Mouse (Mus musculus) erythroid progenitor cell, adult 5-6 weeks (primary cell): ENCODE measurements around the gene Ube2e2. TPM values are rescaled to one million over a fixed set of nuclear protein-coding genes. Genes with fewer than 3 reads are reported as not detected.

ENCODE experiments used
- ATAC-seq: replicated peaks from 2 replicates; pipeline ENCODE4 v1.8.0; 2016; ENCODE audit warnings: moderate number of reproducible peaks, mild to moderate bottlenecking, moderate TSS enrichment, inconsistent platforms; ENCODE audit not compliant: poor library complexity, low FRiP score, severe bottlenecking
- total RNA-seq, 2 experiments: library from RNA; stranded (forward) in 1 of 2; stranded (reverse) in 1 of 2; fragments of 150-400 nt in 1 of 2; fragments of 186-747, 209-891 nt in 1 of 2; gene quantifications; 2 replicates each; pipeline versions ENCODE4 v1.2.3 to v1.2.4; 2015 to 2017; ENCODE audit warnings: low replicate concordance in 2 of 2

Gene Ube2e2
- total RNA-seq (2015; ENCODE audit: low replicate concordance), result not detected in 2 replicates
- not detected in 2 replicates for total RNA-seq (2017; ENCODE audit: low replicate concordance)

- no peak for ATAC-seq
Observed at GRCm38 (mm10) chr14:18893947-18894445, at the start of gene Ube2e2. Gene Ube2e2, minus strand, starts transcription at chr14:18894267.

GRCm38 (mm10) chr14:18940068-18940467 is 46.0 kb upstream of the Ube2e2 start:
- no peak for ATAC-seq

- ATAC-seq, result no peak
Observed at GRCm38 (mm10) chr14:18903553-18903952, 9.5 kb upstream of the Ube2e2 start.

- ATAC-seq, result no peak
Observed at GRCm38 (mm10) chr14:18893121-18893946, 733 bp downstream of the Ube2e2 start.

- ATAC-seq, result no peak
Observed at GRCm38 (mm10) chr14:18889571-18889970, 4.5 kb downstream of the Ube2e2 start.

- no peak for ATAC-seq
Observed at GRCm38 (mm10) chr14:18882493-18882892, 11.6 kb downstream of the Ube2e2 start.

GRCm38 (mm10) chr14:18870716-18871115 is 23.4 kb downstream of the Ube2e2 start:
- ATAC-seq, result no peak

- ATAC-seq, result no peak
Observed at GRCm38 (mm10) chr14:18828661-18829060, 65.4 kb downstream of the Ube2e2 start.

GRCm38 (mm10) chr14:18826753-18827152 is 67.3 kb downstream of the Ube2e2 start:
- no peak for ATAC-seq

- ATAC-seq, result no peak
Observed at GRCm38 (mm10) chr14:18820713-18821112, 73.4 kb downstream of the Ube2e2 start.

GRCm38 (mm10) chr14:18796857-18797256 is 97.2 kb downstream of the Ube2e2 start:
- ATAC-seq, result no peak

- no peak for ATAC-seq
Observed at GRCm38 (mm10) chr14:18795787-18796186, 98.3 kb downstream of the Ube2e2 start.

- no peak for ATAC-seq
Observed at GRCm38 (mm10) chr14:18778993-18779675, 114.9 kb downstream of the Ube2e2 start.

- ATAC-seq, result no peak
Observed at GRCm38 (mm10) chr14:18778241-18778640, 115.8 kb downstream of the Ube2e2 start.

- ATAC-seq, result no peak
Observed at GRCm38 (mm10) chr14:18776132-18776531, 117.9 kb downstream of the Ube2e2 start.

- no peak for ATAC-seq
Observed at GRCm38 (mm10) chr14:18773724-18774123, 120.3 kb downstream of the Ube2e2 start.

- ATAC-seq, result no peak
Observed at GRCm38 (mm10) chr14:18759601-18760356, 134.3 kb downstream of the Ube2e2 start.

- no peak for ATAC-seq
Observed at GRCm38 (mm10) chr14:18758595-18759532, 135.2 kb downstream of the Ube2e2 start.

GRCm38 (mm10) chr14:18758003-18758402 is 136.1 kb downstream of the Ube2e2 start:
- no peak for ATAC-seq
